Mouse (Mus musculus) testis, adult 2 months (tissue): ENCODE measurements at regions not wholly inside any gene's neighbourhood (a gene's known extent, or its start where the extent isn't known, plus 50 kb on each side); places are given as distances from the start of the nearest gene placed in this dataset.

Experiments
- CTCF ChIP-seq: fragments of 200-500 bp; IDR thresholded peaks from 2 replicates; pipeline ENCODE4 v1.5.1; 2012; ENCODE audit warnings: low read depth, mild to moderate bottlenecking, inconsistent platforms, low read length, moderate library complexity; ENCODE audit not compliant: control insufficient read depth, insufficient read depth, insufficient replicate concordance
- POLR2A ChIP-seq: fragments of 200-500 bp; IDR thresholded peaks from 2 replicates; pipeline ENCODE4 v1.6.1; 2012; ENCODE audit warnings: low read depth, mild to moderate bottlenecking, inconsistent platforms, low read length, moderate library complexity; ENCODE audit not compliant: control insufficient read depth

- TF ChIP-seq CTCF (no peak), POLR2A (no peak)
Measured at GRCm38 (mm10) chr19:15457793-15458192, 489.3 kb downstream of the Psat1 start.
